Mouse (Mus musculus) hindbrain, embryonic 15.5 days (tissue): ENCODE data around the gene Ptchd1. TPM values are rescaled to one million over a fixed set of nuclear protein-coding genes. Genes with fewer than 3 reads are reported as not detected.

Experiments
- ATAC-seq: fragments of 200-750 bp; cut with Nextera tagmentation; 2 replicates; pipeline ENCODE4 v1.8.0; 2017; ENCODE audit warnings: low read depth, moderate number of reproducible peaks, moderate TSS enrichment; ENCODE audit not compliant: low FRiP score
- H3K27ac ChIP-seq: fragments of 300-500 bp; sonication (generic); replicated peaks from 2 replicates; pipeline ENCODE4 v1.5.1; 2015; ENCODE audit warnings: mild to moderate bottlenecking, inconsistent platforms
- H3K27me3 ChIP-seq: fragments of 300-500 bp; sonication (generic); 2 replicates; pipeline ENCODE4 v1.6.1; 2015; ENCODE audit warnings: control low read depth, inconsistent platforms
- H3K36me3 ChIP-seq: fragments of 300-500 bp; sonication (generic); 2 replicates; pipeline ENCODE4 v1.6.1; 2015; ENCODE audit warnings: control low read depth, inconsistent platforms
- H3K4me1 ChIP-seq: fragments of 300-500 bp; sonication (generic); replicated peaks from 2 replicates; pipeline ENCODE4 v1.6.1; 2015; ENCODE audit warnings: control low read depth, inconsistent platforms
- H3K4me2 ChIP-seq: fragments of 300-500 bp; sonication (generic); 2 replicates; pipeline ENCODE4 v1.6.1; 2015; ENCODE audit warnings: moderate library complexity, mild to moderate bottlenecking, inconsistent platforms
- H3K4me3 ChIP-seq: fragments of 300-500 bp; sonication (generic); 2 replicates; pipeline ENCODE4 v1.5.1; 2015; ENCODE audit warnings: mild to moderate bottlenecking, inconsistent platforms
- H3K9ac ChIP-seq: fragments of 300-500 bp; sonication (generic); 2 replicates; pipeline ENCODE4 v1.6.1; 2015; ENCODE audit warnings: inconsistent platforms
- H3K9me3 ChIP-seq: fragments of 300-500 bp; sonication (generic); 2 replicates; pipeline ENCODE4 v1.6.1; 2016; ENCODE audit warnings: control low read depth, inconsistent platforms
- WGBS: fragments of 180-500 bp; shearing (Covaris S2); methylation state at CpG from one replicate; pipeline ENCODE4 v1.1.7; 2015; 5-methylcytosine and 5-hydroxymethylcytosine counted together
- polyA plus RNA-seq: library from polyadenylated mRNA; unstranded; fragments of >200 nt; fragmentation: Nextera tagmentation; extraction: Ambion mirVana; gene quantifications from 2 replicates; pipeline ENCODE4 v1.2.1, GENCODE M21; 2015

Ptchd1 gene
- polyA plus RNA-seq, 1 experiment from 2014 or later, result 16.2 TPM

- Histone ChIP-seq H3K9ac (no peak overlapping the region), H3K4me2 (no peak overlapping the region), H3K27me3 (no peaks in the 10 kb centered on the region), H3K27ac (no peak overlapping the region), H3K4me3 (no peak overlapping the region), H3K9me3 (no peaks in the 10 kb centered on the region), H3K4me1 (no peaks in the 10 kb centered on the region), H3K36me3 (no peaks in the 10 kb centered on the region)
- WGBS, result 81% methylated on average over 2 of the region's 2 CpGs
- ATAC-seq, result no peak
Measured at GRCm38 (mm10) chrX:155592467-155592866, 31.1 kb downstream of the Ptchd1 start.

- H3K27ac ChIP-seq, result no peak overlapping the region
- H3K4me1 ChIP-seq, result no peaks in the 10 kb centered on the region
- no peak for ATAC-seq
- H3K4me3 ChIP-seq, result no peak overlapping the region
- 82% methylated on average over 3 of the region's 3 CpGs for WGBS
- no peak overlapping the region for H3K9ac ChIP-seq
- no peak overlapping the region for H3K4me2 ChIP-seq
- H3K27me3 ChIP-seq, result no peaks in the 10 kb centered on the region
- H3K36me3 ChIP-seq, result no peaks in the 10 kb centered on the region
- H3K9me3 ChIP-seq, result no peaks in the 10 kb centered on the region
Measured at GRCm38 (mm10) chrX:155591490-155591889, 32.1 kb downstream of the Ptchd1 start.

- WGBS, result 89% methylated on average over 2 of the region's 2 CpGs
- Histone ChIP-seq H3K4me1 (no peaks in the 10 kb centered on the region), H3K9me3 (no peaks in the 10 kb centered on the region), H3K27ac (no peak overlapping the region), H3K4me3 (no peak overlapping the region), H3K27me3 (no peaks in the 10 kb centered on the region), H3K4me2 (no peak overlapping the region), H3K9ac (no peak overlapping the region), H3K36me3 (no peaks in the 10 kb centered on the region)
- ATAC-seq, result no peak
Measured at GRCm38 (mm10) chrX:155584586-155584985, 39.0 kb downstream of the Ptchd1 start.

GRCm38 (mm10) chrX:155579791-155580190, 43.8 kb downstream of the Ptchd1 start:
- no peak overlapping the region for H3K9ac ChIP-seq
- ATAC-seq, result no peak
- H3K4me1 ChIP-seq, result no peaks in the 10 kb centered on the region
- H3K36me3 ChIP-seq, result no peaks in the 10 kb centered on the region
- no peak overlapping the region for H3K4me2 ChIP-seq
- H3K4me3 ChIP-seq, result no peak overlapping the region
- no peaks in the 10 kb centered on the region for H3K9me3 ChIP-seq
- no peaks in the 10 kb centered on the region for H3K27me3 ChIP-seq
- no peak overlapping the region for H3K27ac ChIP-seq

GRCm38 (mm10) chrX:155572396-155572795, 51.2 kb downstream of the Ptchd1 start:
- no peak for ATAC-seq
- no peak overlapping the region for H3K4me2 ChIP-seq
- H3K9me3 ChIP-seq, result no peaks in the 10 kb centered on the region
- no peak overlapping the region for H3K27ac ChIP-seq
- no peaks in the 10 kb centered on the region for H3K27me3 ChIP-seq
- no peaks in the 10 kb centered on the region for H3K36me3 ChIP-seq
- no peaks in the 10 kb centered on the region for H3K4me1 ChIP-seq
- no peak overlapping the region for H3K4me3 ChIP-seq
- H3K9ac ChIP-seq, result no peak overlapping the region

GRCm38 (mm10) chrX:155543780-155544179, 79.8 kb downstream of the Ptchd1 start:
- no peak for ATAC-seq
- no peaks in the 10 kb centered on the region for H3K4me1 ChIP-seq

More at GRCm38 (mm10) chrX:155543780-155544179, 79.8 kb downstream of the Ptchd1 start:
- Histone ChIP-seq H3K27me3 (no peaks in the 10 kb centered on the region), H3K4me3 (no peak overlapping the region), H3K9ac (no peak overlapping the region), H3K4me2 (no peak overlapping the region), H3K27ac (no peak overlapping the region), H3K9me3 (no peaks in the 10 kb centered on the region), H3K36me3 (no peaks in the 10 kb centered on the region)

Other genes with a start within 250 kb of the Ptchd1 start
- gene Gm15155, start 927 bp upstream of the Ptchd1 start, polyA plus RNA-seq, result 0.39 and 0.63 TPM in 2 replicates